Mouse (Mus musculus) lung, postnatal 0 days (tissue): ENCODE measurements around the gene Nfrkb. TPM values are rescaled to one million over a fixed set of nuclear protein-coding genes. Genes with fewer than 3 reads are reported as not detected.

Source experiments
- ATAC-seq: fragments of 200-750 bp; cut with Nextera tagmentation; 2 replicates; pipeline ENCODE4 v1.8.0; 2017; ENCODE audit warnings: moderate library complexity
- DNase-seq: peaks from one replicate; pipeline ENCODE4 v3.0.0-alpha.2; 2016; ENCODE audit warnings: low spot score
- H3K27ac ChIP-seq: fragments of 300-500 bp; sonication (generic); 2 replicates; pipeline ENCODE4 v1.5.1; 2014; ENCODE audit warnings: antibody characterized with exemption, mild to moderate bottlenecking, low read length, mixed read lengths
- H3K27me3 ChIP-seq: fragments of 300-500 bp; sonication (generic); replicated peaks from 2 replicates; pipeline ENCODE4 v1.6.1; 2014; ENCODE audit warnings: low read length, mixed read lengths; ENCODE audit not compliant: insufficient read depth
- H3K36me3 ChIP-seq: fragments of 300-500 bp; sonication (generic); 2 replicates; pipeline ENCODE4 v1.6.1; 2014; ENCODE audit warnings: low read length, mixed read lengths; ENCODE audit not compliant: insufficient read depth
- H3K4me1 ChIP-seq: fragments of 300-500 bp; sonication (generic); 2 replicates; pipeline ENCODE4 v1.6.1; 2014; ENCODE audit warnings: antibody characterized with exemption, low read depth, low read length, mixed read lengths; ENCODE audit not compliant: insufficient read depth
- H3K4me2 ChIP-seq: fragments of 300-500 bp; sonication (generic); replicated peaks from 2 replicates; pipeline ENCODE4 v1.6.1; 2014; ENCODE audit warnings: low read depth, mild to moderate bottlenecking, low read length, moderate library complexity, mixed read lengths
- H3K4me3 ChIP-seq: fragments of 300-500 bp; sonication (generic); 2 replicates; pipeline ENCODE4 v1.5.1; 2014; ENCODE audit warnings: low read depth, low read length
- H3K9ac ChIP-seq: fragments of 300-500 bp; sonication (generic); replicated peaks from 2 replicates; pipeline ENCODE4 v1.6.1; 2014; ENCODE audit warnings: low read depth, mild to moderate bottlenecking
- H3K9me3 ChIP-seq: fragments of 300-500 bp; sonication (generic); 2 replicates; pipeline ENCODE4 v1.6.1; 2016; ENCODE audit warnings: low read length, mixed read lengths
- CTCF ChIP-seq: IDR thresholded peaks from 2 replicates; pipeline ENCODE4 v1.5.1; 2016; ENCODE audit warnings: antibody characterized with exemption, mild to moderate bottlenecking
- EP300 ChIP-seq: IDR thresholded peaks from 2 replicates; pipeline ENCODE4 v1.6.1; 2016; ENCODE audit warnings: antibody characterized with exemption, mild to moderate bottlenecking, control low read depth
- WGBS: fragments of 180-500 bp; shearing (Covaris S2); extraction: QIAGEN DNeasy Blood & Tissue Kit; methylation state at CpG from one replicate; pipeline ENCODE4 v1.1.7; 2014; 5-methylcytosine and 5-hydroxymethylcytosine counted together
- polyA plus RNA-seq: library from polyadenylated mRNA; unstranded; fragments of >200 nt; fragmentation: Nextera tagmentation; extraction: Ambion mirVana; gene quantifications from 2 replicates; pipeline ENCODE4 v1.2.1, GENCODE M21; 2015

The Nfrkb gene
- polyA plus RNA-seq: 13.0 and 13.3 TPM in 2 replicates

DNA sequence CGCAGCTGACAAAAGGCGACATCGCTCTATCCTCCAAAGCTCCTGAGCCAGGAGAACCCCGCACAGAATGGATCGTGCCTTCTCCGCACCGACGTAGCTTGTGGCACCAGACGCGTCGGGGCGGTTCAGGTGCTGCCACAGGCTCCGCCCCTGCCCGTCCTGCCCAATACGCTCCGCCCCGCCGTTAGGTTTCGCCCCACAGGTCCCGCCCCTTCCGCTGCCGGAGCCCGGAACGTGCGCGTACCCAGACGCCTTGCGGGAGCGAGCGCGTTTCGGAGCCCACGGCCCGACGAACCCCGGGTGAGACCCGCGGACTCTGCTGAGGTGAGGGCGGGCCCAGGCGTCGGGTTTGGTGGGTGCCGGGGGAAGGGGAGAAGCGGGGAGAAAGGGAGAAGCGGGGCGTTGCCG lies at the start of gene Nfrkb:
Gene Nfrkb (plus strand): TSS at position 246 of the 408 bp plus-strand sequence.
- H3K9ac ChIP-seq: peak within 1 kb of the TSS; percentile 84
- ATAC-seq (peak; percentile 99), DNase-seq (peak; percentile 99)
- H3K4me1 ChIP-seq: no peaks in the 10 kb centered on the region; the same call in 1 of the 2 replicates
- H3K9me3 ChIP-seq: no peaks in the 10 kb centered on the region
- WGBS: 1% methylated on average over 39 of the region's 46 CpGs
- peak within 1 kb of the TSS; percentile 74 for H3K4me2 ChIP-seq
- H3K36me3 ChIP-seq: peaks cover 3% of the 10 kb centered on the region; the same call in 1 of the 2 replicates
- peak within 1 kb of the TSS; percentile 38 for H3K27ac ChIP-seq
- peak within 1 kb of the TSS; percentile 95 for H3K4me3 ChIP-seq
- no peaks in the 10 kb centered on the region for H3K27me3 ChIP-seq
- TF ChIP-seq EP300 (no peak), CTCF (no peak)

- 55% methylated on average over 11 of the region's 11 CpGs for WGBS
- H3K4me3 ChIP-seq: no peak overlapping the region
- no peaks in the 10 kb centered on the region for H3K27me3 ChIP-seq
- no peaks in the 10 kb centered on the region for H3K9me3 ChIP-seq
- no peak overlapping the region for H3K27ac ChIP-seq
- H3K4me1 ChIP-seq: no peaks in the 10 kb centered on the region
- DNase-seq: no peak
- TF ChIP-seq CTCF (no peak), EP300 (no peak)
- peaks cover 5% of the 10 kb centered on the region for H3K36me3 ChIP-seq
- no peak overlapping the region for H3K9ac ChIP-seq
- ATAC-seq: no peak
- no peak overlapping the region for H3K4me2 ChIP-seq
Measured at GRCm38 (mm10) chr9:31344289-31344831, 41.6 kb upstream of the Nfrkb start.

- Histone ChIP-seq H3K27ac (no peak overlapping the region), H3K4me3 (no peak overlapping the region), H3K4me1 (no peaks in the 10 kb centered on the region), H3K9me3 (no peaks in the 10 kb centered on the region), H3K27me3 (no peaks in the 10 kb centered on the region), H3K9ac (no peak overlapping the region), H3K36me3 (peaks cover 5% of the 10 kb centered on the region), H3K4me2 (no peak overlapping the region)
- TF ChIP-seq EP300 (no peak), CTCF (peak; percentile 43)
- ATAC-seq (peak; percentile 57), DNase-seq (peak; percentile 29)
- WGBS: 46% methylated on average over 15 of the region's 15 CpGs
Measured at GRCm38 (mm10) chr9:31346575-31347080, 39.4 kb upstream of the Nfrkb start.

- H3K27ac ChIP-seq: no peak overlapping the region
- WGBS: 79% methylated on average over 4 of the region's 4 CpGs
- H3K9me3 ChIP-seq: no peaks in the 10 kb centered on the region
- no peak for TF ChIP-seq EP300
- no peak for TF ChIP-seq CTCF
- H3K4me3 ChIP-seq: no peak overlapping the region
- H3K36me3 ChIP-seq: peaks cover 5% of the 10 kb centered on the region
- DNase-seq: no peak
- no peak overlapping the region for H3K4me2 ChIP-seq
- no peaks in the 10 kb centered on the region for H3K27me3 ChIP-seq
- H3K4me1 ChIP-seq: no peaks in the 10 kb centered on the region
- no peak for ATAC-seq
- H3K9ac ChIP-seq: no peak overlapping the region
Measured at GRCm38 (mm10) chr9:31348458-31348857, 37.5 kb upstream of the Nfrkb start.

GRCm38 (mm10) chr9:31348915-31349314 lies 37.1 kb upstream of the Nfrkb start:
- Histone ChIP-seq H3K36me3 (peaks cover 5% of the 10 kb centered on the region), H3K27me3 (no peaks in the 10 kb centered on the region), H3K4me3 (no peak overlapping the region), H3K4me1 (no peaks in the 10 kb centered on the region), H3K9ac (no peak overlapping the region), H3K9me3 (no peaks in the 10 kb centered on the region), H3K27ac (no peak overlapping the region), H3K4me2 (no peak overlapping the region)
- TF ChIP-seq EP300 (no peak), CTCF (peak; percentile 98)
- DNase-seq (peak; percentile 85), ATAC-seq (peak; percentile 65; the same call in 1 of the 2 replicates)
- 59% methylated on average over 11 of the region's 11 CpGs for WGBS

DNA sequence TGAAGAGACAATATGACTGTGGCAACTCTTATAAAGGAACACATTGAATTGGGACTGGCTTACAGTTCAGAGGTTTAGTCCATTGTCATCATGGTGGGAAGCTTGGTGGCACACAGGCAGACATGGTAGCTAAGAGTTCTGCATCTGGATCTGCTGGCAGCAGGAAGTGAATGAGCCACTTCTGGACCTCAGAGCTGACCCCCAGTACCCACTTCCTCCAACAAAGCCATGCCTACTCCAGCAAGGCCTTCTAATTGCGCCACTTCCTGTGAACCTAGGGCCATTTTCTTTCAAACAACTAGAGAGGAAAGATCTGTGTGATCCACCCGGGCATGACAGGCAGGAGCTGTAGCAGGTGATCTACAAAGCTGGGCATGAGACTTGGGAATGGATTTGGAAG lies 33.3 kb upstream of the Nfrkb start:
- Histone ChIP-seq H3K36me3 (peaks cover 5% of the 10 kb centered on the region), H3K9ac (no peak overlapping the region), H3K27ac (no peak overlapping the region), H3K27me3 (no peaks in the 10 kb centered on the region), H3K4me2 (no peak overlapping the region), H3K4me3 (no peak overlapping the region), H3K9me3 (no peaks in the 10 kb centered on the region), H3K4me1 (no peaks in the 10 kb centered on the region)
- DNase-seq (no peak), ATAC-seq (no peak)
- TF ChIP-seq EP300 (no peak), CTCF (no peak)
- 71% methylated on average over 2 of the region's 2 CpGs for WGBS
